In the genomic region with DNA sequence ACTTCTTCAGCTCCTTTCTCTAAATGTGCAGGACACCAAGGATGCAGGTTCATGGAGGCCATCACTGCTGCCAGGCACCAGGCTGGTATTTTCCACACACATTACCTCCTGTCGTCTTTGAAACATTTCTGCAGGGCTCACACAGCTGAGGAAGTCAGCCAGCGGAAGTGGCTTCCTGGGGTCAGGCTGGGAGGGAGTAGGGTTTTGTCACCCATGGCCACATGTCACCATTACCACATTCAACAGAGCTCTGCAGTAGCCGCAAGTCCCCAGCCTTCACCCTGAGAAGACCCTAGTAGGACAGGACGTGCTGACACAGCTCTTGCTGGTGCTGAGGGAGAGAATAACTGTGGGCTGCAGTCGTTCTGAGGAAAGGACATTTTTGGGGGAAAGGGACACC, we compare ENCODE assay signal across 13 mouse cellular contexts. TPM values are rescaled to one million over a fixed set of nuclear protein-coding genes. Genes with fewer than 3 reads are reported as not detected.
A peak's percentile ranks its signal among the peaks of the same experiment; 100 is the strongest.
DNase-seq lines count a peak whose midpoint lies in the region; ATAC-seq lines count a peak whose summit lies in the region.
"Had no signal": no experiment of that assay in that cellular context is flagged by ENCODE, and none has a peak within 500 bp of the region (broad histone marks: within the 10 kb centered on the region; RNA-seq: fewer than 3 reads in every experiment).

No protein-coding gene starts in this region.

- peaks cover 2% of the 10 kb centered on the region for H3K27me3 ChIP-seq in liver, embryonic 15.5 days
- peaks cover 5% of the 10 kb centered on the region; the same call in 1 of the 2 replicates for H3K27me3 ChIP-seq in neural tube, embryonic 15.5 days (replicated peaks)
- no peaks in the 10 kb centered on the region for H3K27me3 ChIP-seq in hindbrain, embryonic 16.5 days (replicated peaks; ENCODE audit: control insufficient read depth, insufficient read depth, low read length)

- H3K9ac ChIP-seq in liver, embryonic 15.5 days = no peak overlapping the region
- no peak overlapping the region for H3K9ac ChIP-seq in neural tube, embryonic 15.5 days (replicated peaks)
- no peak overlapping the region for H3K9ac ChIP-seq in hindbrain, embryonic 16.5 days (ENCODE audit: low read depth, low read length)

- WGBS in liver, embryonic 15.5 days (ENCODE audit: insufficient replicate concordance) = 34% methylated on average over 5 of the region's 5 CpGs
- WGBS in neural tube, embryonic 15.5 days = 86% methylated on average over 5 of the region's 5 CpGs
- WGBS in hindbrain, embryonic 16.5 days = 79% methylated on average over 5 of the region's 5 CpGs

- H3K27ac ChIP-seq in liver, embryonic 15.5 days (replicated peaks) = peak overlapping the region; percentile 73
- H3K27ac ChIP-seq in neural tube, embryonic 15.5 days (replicated peaks) = no peak overlapping the region
- no peak overlapping the region for H3K27ac ChIP-seq in hindbrain, embryonic 16.5 days (ENCODE audit: low read depth, low read length)
- H3K27ac ChIP-seq: forebrain, embryonic 10.5 days had no signal

- no peak for ATAC-seq in liver, embryonic 15.5 days (ENCODE audit: insufficient read depth)
- ATAC-seq in frontal cortex, adult (ENCODE audit: low TSS enrichment) = no peak
- no peak for ATAC-seq in neural tube, embryonic 15.5 days (ENCODE audit: low FRiP score)
- no peak for ATAC-seq in hindbrain, embryonic 16.5 days

- peaks cover 37% of the 10 kb centered on the region for H3K4me1 ChIP-seq in liver, embryonic 15.5 days (replicated peaks)
- H3K4me1 ChIP-seq in neural tube, embryonic 15.5 days = peaks cover 22% of the 10 kb centered on the region
- H3K4me1 ChIP-seq in hindbrain, embryonic 16.5 days (ENCODE audit: control insufficient read depth, insufficient read depth, low read depth, low read length) = peaks cover 13% of the 10 kb centered on the region

- H3K4me2 ChIP-seq in liver, embryonic 15.5 days = no peak overlapping the region
- no peak overlapping the region for H3K4me2 ChIP-seq in neural tube, embryonic 15.5 days
- H3K4me2 ChIP-seq in hindbrain, embryonic 16.5 days (ENCODE audit: low read length) = no peak overlapping the region

- peak; percentile 19 for DNase-seq in kidney, postnatal 10 days
- no peak for DNase-seq in kidney, postnatal 4 days
- DNase-seq in adrenal gland, postnatal 14 days = peak; percentile 63
- peak; percentile 38 to 54 for DNase-seq in thymus, adult 18-20 months
- DNase-seq: cerebellum, adult 9-10 months had no signal

- no peaks in the 10 kb centered on the region for H3K9me3 ChIP-seq in liver, embryonic 15.5 days (replicated peaks)
- H3K9me3 ChIP-seq in neural tube, embryonic 15.5 days (replicated peaks) = no peaks in the 10 kb centered on the region
- no peaks in the 10 kb centered on the region for H3K9me3 ChIP-seq in hindbrain, embryonic 16.5 days (ENCODE audit: control insufficient read depth, low read length)
- H3K9me3 ChIP-seq: forebrain, embryonic 10.5 days; G1E had no signal

- H3K36me3 ChIP-seq in liver, embryonic 15.5 days (replicated peaks) = peaks cover 13% of the 10 kb centered on the region
- peaks cover 20% of the 10 kb centered on the region for H3K36me3 ChIP-seq in neural tube, embryonic 15.5 days
- peaks cover 3% of the 10 kb centered on the region; the same call in 1 of the 2 replicates for H3K36me3 ChIP-seq in hindbrain, embryonic 16.5 days (ENCODE audit: control insufficient read depth, insufficient read depth, low read length)

- no peak overlapping the region for H3K4me3 ChIP-seq in liver, embryonic 15.5 days (replicated peaks)
- no peak overlapping the region for H3K4me3 ChIP-seq in neural tube, embryonic 15.5 days (replicated peaks)
- H3K4me3 ChIP-seq in hindbrain, embryonic 16.5 days (ENCODE audit: low read length) = no peak overlapping the region
- H3K4me3 ChIP-seq: forebrain, embryonic 10.5 days had no signal

RNA-seq across cellular contexts. Expression of a gene that starts 4.0 kb away (rescaled TPM):
- 7.3 and 8.0 TPM in 2 replicates for total RNA-seq in adrenal gland, postnatal 14 days (2021)
- polyA plus RNA-seq in liver, embryonic 15.5 days (2015; fragmentation: Nextera tagmentation; extraction: Ambion mirVana) = 3.6 and 4.0 TPM in 2 replicates
- 2.7 and 4.7 TPM in 2 replicates for polyA plus RNA-seq in neural tube, embryonic 15.5 days (2015; fragmentation: Nextera tagmentation; extraction: Ambion mirVana)
- polyA plus RNA-seq in hindbrain, embryonic 16.5 days (2015; fragmentation: Nextera tagmentation; extraction: Ambion mirVana) = 3.4 and 3.5 TPM in 2 replicates

RNA-seq across cellular contexts. Expression of a gene that starts 11.4 kb away (rescaled TPM):
- not detected in 2 replicates for total RNA-seq in adrenal gland, postnatal 14 days (2021)
- 0.05 TPM in 1 of 2 replicates, not detected in the other for polyA plus RNA-seq in liver, embryonic 15.5 days (2015; fragmentation: Nextera tagmentation; extraction: Ambion mirVana)
- polyA plus RNA-seq in neural tube, embryonic 15.5 days (2015; fragmentation: Nextera tagmentation; extraction: Ambion mirVana) = 0.06 and 2.0 TPM in 2 replicates
- polyA plus RNA-seq in hindbrain, embryonic 16.5 days (2015; fragmentation: Nextera tagmentation; extraction: Ambion mirVana) = 0.11 and 0.20 TPM in 2 replicates
- total RNA-seq: megakaryocyte-erythroid progenitor cell, adult 5-6 weeks had no signal
- polyA plus RNA-seq: G1E; heart, embryonic 14.5 days had no signal

RNA-seq across cellular contexts. Expression of a gene that starts 29.8 kb away (rescaled TPM):
- 106 and 113 TPM in 2 replicates for total RNA-seq in adrenal gland, postnatal 14 days (2021)
- 100 and 122 TPM in 2 replicates for polyA plus RNA-seq in liver, embryonic 15.5 days (2015; fragmentation: Nextera tagmentation; extraction: Ambion mirVana)
- polyA plus RNA-seq in neural tube, embryonic 15.5 days (2015; fragmentation: Nextera tagmentation; extraction: Ambion mirVana) = 68.2 and 81.5 TPM in 2 replicates
- polyA plus RNA-seq in hindbrain, embryonic 16.5 days (2015; fragmentation: Nextera tagmentation; extraction: Ambion mirVana) = 62.0 and 75.4 TPM in 2 replicates

RNA-seq across cellular contexts. Expression of a gene that starts 38.2 kb away (rescaled TPM):
- total RNA-seq in adrenal gland, postnatal 14 days (2021) = 54.8 and 62.0 TPM in 2 replicates
- polyA plus RNA-seq in liver, embryonic 15.5 days (2015; fragmentation: Nextera tagmentation; extraction: Ambion mirVana) = 16.2 and 17.4 TPM in 2 replicates
- 64.9 and 66.2 TPM in 2 replicates for polyA plus RNA-seq in neural tube, embryonic 15.5 days (2015; fragmentation: Nextera tagmentation; extraction: Ambion mirVana)
- polyA plus RNA-seq in hindbrain, embryonic 16.5 days (2015; fragmentation: Nextera tagmentation; extraction: Ambion mirVana) = 63.3 and 70.6 TPM in 2 replicates

Comparison
In these comparisons a context has a peak if more than half of its experiments do, and no peak if none do; other contexts are left out.
1. DNase-seq: peak in kidney, postnatal 10 days (single experiment), adrenal gland, postnatal 14 days (single experiment) and thymus, adult 18-20 months (2 of 2); none in kidney, postnatal 4 days (0 of 2).